Mouse (Mus musculus) monocyte, adult 59 days (primary cell): ENCODE measurements around the gene Card19. TPM values are rescaled to one million over a fixed set of nuclear protein-coding genes. Genes with fewer than 3 reads are reported as not detected.

ENCODE experiments used
- total RNA-seq, 2 experiments: library from RNA; stranded (reverse); gene quantifications; one replicate each; pipeline ENCODE4 v1.2.4; 2023

Gene Card19
- total RNA-seq: 100 to 1,000 TPM; 174 to 202 TPM

GRCm38 (mm10) chr13:49215504-49216219 lies at the start of gene Card19:
Card19 (minus strand) TSS chr13:49216037.

GRCm38 (mm10) chr13:49248467-49248862 lies 32.6 kb upstream of the Card19 start, which contains the start of gene Susd3:
Susd3 (minus strand) TSS chr13:49248706.

GRCm38 (mm10) chr13:49187288-49188218 lies 28.3 kb downstream of the Card19 start, which contains the start of gene Ninj1:
Ninj1 (plus strand) TSS chr13:49187485.

Other genes with a start within 250 kb of the Card19 start
- 100 to 1,000 TPM; 149 to 151 TPM for gene Fam120a, start 248.0 kb downstream of the Card19 start, total RNA-seq
- under 1 TPM; 0.24 to 0.31 TPM for gene Wnk2, start 68.0 kb downstream of the Card19 start, total RNA-seq
- gene Ninj1, start 28.6 kb downstream of the Card19 start, total RNA-seq: 100 to 1,000 TPM; 202 to 219 TPM
- gene Susd3, start 32.7 kb upstream of the Card19 start, total RNA-seq: 10 to 100 TPM; 87.8 to 88.0 TPM
- gene Fgd3, start 104.3 kb upstream of the Card19 start, total RNA-seq: 10 to 100 TPM; 63.3 to 70.7 TPM
- gene Bicd2, start 125.5 kb upstream of the Card19 start, total RNA-seq: 10 to 100 TPM; 26.6 to 28.2 TPM
- gene Ippk, start 205.2 kb upstream of the Card19 start, total RNA-seq: 1 to 10 TPM; 4.7 to 4.9 TPM